Mouse (Mus musculus): ENCODE results near the gene 4930563M21Rik.

DNA sequence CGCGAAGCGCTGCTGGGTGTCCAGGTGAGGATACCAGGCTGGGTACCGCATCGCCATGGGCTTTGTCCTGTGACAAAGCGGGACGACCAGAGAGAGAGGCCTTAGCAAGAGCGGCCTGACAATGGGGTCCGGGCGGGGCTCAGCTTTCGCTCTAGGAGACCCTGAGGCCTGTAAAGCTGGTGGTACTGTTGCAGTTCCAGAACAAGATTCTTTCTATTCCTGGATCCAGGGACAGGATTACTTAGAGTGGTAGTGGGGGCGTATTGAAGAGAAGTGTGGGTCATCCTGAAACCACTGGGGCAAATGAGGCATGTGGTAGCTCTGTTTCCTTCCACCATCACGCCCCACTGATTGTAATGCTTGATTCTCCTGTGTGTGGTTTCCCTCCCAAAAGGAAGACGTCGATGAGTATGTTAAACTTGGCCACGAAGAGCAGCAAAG lies 31.9 kb upstream of the 4930563M21Rik start:
- TF ChIP-seq GATA1 (IDR thresholded peaks at IDR 0.05; ENCODE audit: borderline replicate concordance, low read length) (no peak), TAL1 (conservative IDR thresholded peaks at IDR 0.05; ENCODE audit: low read depth, low read length) (no peak), POLR2AphosphoS5 (IDR thresholded peaks at IDR 0.05; ENCODE audit: insufficient replicate concordance, low read depth, low read length) (no peak), CTCF (IDR thresholded peaks at IDR 0.05; ENCODE audit: low read depth, low read length) (no peak)
